Mouse (Mus musculus) small intestine, adult 2 months (tissue): ENCODE results near the gene Clcf1.

ENCODE experiments used
- CTCF ChIP-seq: fragments of 200-500 bp; IDR thresholded peaks from 2 replicates; pipeline ENCODE4 v1.5.1; 2012; ENCODE audit warnings: low read depth, mild to moderate bottlenecking, control low read depth, inconsistent platforms, low read length, moderate library complexity, mixed read lengths; ENCODE audit not compliant: insufficient replicate concordance, insufficient read length; ENCODE audit errors: extremely low read depth
- POLR2A ChIP-seq: fragments of 200-500 bp; IDR thresholded peaks from 2 replicates; pipeline ENCODE4 v1.6.1; 2012; ENCODE audit warnings: low read depth, mild to moderate bottlenecking, control low read depth, inconsistent platforms, low read length, moderate library complexity

DNA sequence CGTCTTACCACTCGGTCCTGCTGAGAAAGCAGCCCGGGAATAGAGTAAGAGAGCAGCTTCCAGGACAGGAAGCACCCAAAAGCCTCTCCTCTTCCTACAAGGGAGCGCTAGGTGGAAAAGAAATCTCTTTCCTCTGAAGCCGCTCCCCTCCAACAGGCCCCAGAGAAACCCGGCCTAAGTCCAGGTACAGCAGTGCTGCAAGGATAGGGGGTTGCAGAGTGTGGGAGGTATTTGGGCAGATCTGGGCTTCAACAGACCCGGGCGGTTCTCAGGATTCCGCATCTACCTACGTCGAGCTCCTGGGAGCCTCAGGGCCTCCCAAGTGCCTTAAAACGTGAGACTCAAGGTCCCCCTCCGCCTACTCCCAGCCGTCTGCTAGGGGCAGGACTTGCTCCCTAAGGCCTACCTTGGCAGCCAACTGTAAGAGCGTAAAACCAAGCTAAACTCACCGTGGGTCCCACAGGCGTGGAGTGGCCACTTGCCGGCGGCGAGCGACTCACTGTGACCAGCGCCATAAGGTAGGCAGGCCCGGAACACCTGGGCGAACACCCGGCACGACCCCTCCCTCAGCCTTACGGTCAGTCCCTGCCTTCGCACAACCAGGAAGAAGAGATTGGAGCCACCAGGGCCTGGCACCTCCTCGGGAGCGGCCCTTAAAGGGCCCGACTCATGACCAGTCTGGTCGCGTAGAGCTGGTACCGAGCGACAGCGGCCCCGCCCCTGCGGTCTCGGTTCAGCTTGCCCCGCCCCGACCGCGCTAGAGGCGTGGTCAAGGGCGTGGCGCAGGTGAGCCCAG is 54.7 kb downstream of the Clcf1 start, which contains the start of gene Ssh3:
- TF ChIP-seq POLR2A, result peak; percentile 43; the same call in 1 of the 2 replicates
- TF ChIP-seq CTCF, result no peak
